Mouse (Mus musculus) fat pad, adult 2 months (tissue): ENCODE measurements around the gene Ntsr2.
A peak's percentile ranks its signal among the peaks of the same experiment; 100 is the strongest.
"Not testable (repeated sequence)": the region's sequence is repeated elsewhere in the genome, so short reads cannot be mapped to it uniquely, and the experiment has no call there.

ENCODE experiments used
- DNase-seq: peaks from one replicate; pipeline ENCODE4 v3.0.0-alpha.2; 2011; ENCODE audit warnings: low read depth, low spot score; ENCODE audit errors: extremely low read depth

Gene Ntsr2

GRCm38 (mm10) chr12:16646780-16647409 is 6.3 kb upstream of the Ntsr2 start:
- no peak for DNase-seq

GRCm38 (mm10) chr12:16648273-16648672 is 4.9 kb upstream of the Ntsr2 start:
- DNase-seq = peak; percentile 54

- DNase-seq = no peak
Observed at GRCm38 (mm10) chr12:16649819-16650218, 3.4 kb upstream of the Ntsr2 start.

- no peak for DNase-seq
Observed at GRCm38 (mm10) chr12:16655604-16656003, 2.4 kb downstream of the Ntsr2 start.

GRCm38 (mm10) chr12:16656906-16657875 is 4.0 kb downstream of the Ntsr2 start:
- no peak for DNase-seq

- no peak for DNase-seq
Observed at GRCm38 (mm10) chr12:16661459-16661858, 8.3 kb downstream of the Ntsr2 start.

- no peak for DNase-seq
Observed at GRCm38 (mm10) chr12:16661936-16662335, 8.8 kb downstream of the Ntsr2 start.

- no peak for DNase-seq
Observed at GRCm38 (mm10) chr12:16662955-16663585, 9.9 kb downstream of the Ntsr2 start.

- DNase-seq = no peak
Observed at GRCm38 (mm10) chr12:16665022-16665421, 11.8 kb downstream of the Ntsr2 start.

GRCm38 (mm10) chr12:16669176-16669575 is 16.0 kb downstream of the Ntsr2 start:
- DNase-seq = no peak

- DNase-seq = no peak
Observed at GRCm38 (mm10) chr12:16672246-16672645, 19.1 kb downstream of the Ntsr2 start.

GRCm38 (mm10) chr12:16690631-16691030 is 37.4 kb downstream of the Ntsr2 start:
- no peak for DNase-seq

GRCm38 (mm10) chr12:16694783-16695182 is 41.6 kb downstream of the Ntsr2 start:
- DNase-seq = peak; percentile 33

- not testable (repeated sequence) for DNase-seq
Observed at GRCm38 (mm10) chr12:16695252-16695651, 42.1 kb downstream of the Ntsr2 start.

GRCm38 (mm10) chr12:16696146-16696545 is 43.0 kb downstream of the Ntsr2 start:
- no peak for DNase-seq

- DNase-seq = no peak
Observed at GRCm38 (mm10) chr12:16698691-16699090, 45.5 kb downstream of the Ntsr2 start.
